Mouse (Mus musculus) embryonic facial prominence, embryonic 11.5 days (tissue): Measurements from ENCODE around the gene Fh1. TPM values are rescaled to one million over a fixed set of nuclear protein-coding genes. Genes with fewer than 3 reads are reported as not detected.

Experiments
- ATAC-seq: fragments of 200-750 bp; cut with Nextera tagmentation; replicated peaks from 2 replicates; pipeline ENCODE4 v1.8.0; 2017; ENCODE audit warnings: low read depth; ENCODE audit not compliant: insufficient number of reproducible peaks, low FRiP score, low TSS enrichment
- DNase-seq: peaks from one replicate; pipeline ENCODE4 v3.0.0-alpha.2; 2015; ENCODE audit warnings: low spot score
- H3K27ac ChIP-seq: fragments of 300-500 bp; sonication (generic); replicated peaks from 2 replicates; pipeline ENCODE4 v1.5.1; 2014; ENCODE audit warnings: mild to moderate bottlenecking, low read depth, low read length, control low read depth
- H3K27me3 ChIP-seq: fragments of 300-500 bp; sonication (generic); 2 replicates; pipeline ENCODE4 v1.6.1; 2014; ENCODE audit warnings: mild to moderate bottlenecking, low read length, moderate library complexity, mixed read lengths; ENCODE audit not compliant: control insufficient read depth, insufficient read depth
- H3K36me3 ChIP-seq: fragments of 300-500 bp; sonication (generic); replicated peaks from 2 replicates; pipeline ENCODE4 v1.6.1; 2014; ENCODE audit warnings: low read depth, mild to moderate bottlenecking, low read length, moderate library complexity, mixed read lengths; ENCODE audit not compliant: control insufficient read depth, insufficient read depth
- H3K4me1 ChIP-seq: fragments of 300-500 bp; sonication (generic); 2 replicates; pipeline ENCODE4 v1.6.1; 2014; ENCODE audit warnings: low read length, mixed read lengths; ENCODE audit not compliant: control insufficient read depth, insufficient read depth
- H3K4me2 ChIP-seq: fragments of 300-500 bp; sonication (generic); 2 replicates; pipeline ENCODE4 v1.6.1; 2014; ENCODE audit warnings: low read depth, mild to moderate bottlenecking, control low read depth, low read length, moderate library complexity
- H3K4me3 ChIP-seq: fragments of 300-500 bp; sonication (generic); 2 replicates; pipeline ENCODE4 v1.5.1; 2014; ENCODE audit warnings: low read depth, low read length, control low read depth
- H3K9ac ChIP-seq: fragments of 300-500 bp; sonication (generic); replicated peaks from 2 replicates; pipeline ENCODE4 v1.6.1; 2014; ENCODE audit warnings: mild to moderate bottlenecking, control low read depth, low read length
- H3K9me3 ChIP-seq: fragments of 300-500 bp; sonication (generic); replicated peaks from 2 replicates; pipeline ENCODE4 v1.6.1; 2016; ENCODE audit warnings: mild to moderate bottlenecking, low read length, inconsistent platforms, mixed read lengths; ENCODE audit not compliant: control insufficient read depth
- WGBS: fragments of 180-500 bp; shearing (Covaris S2); extraction: QIAGEN DNeasy Blood & Tissue Kit; methylation state at CpG from one replicate; pipeline ENCODE4 v1.1.7; 2014; 5-methylcytosine and 5-hydroxymethylcytosine counted together
- polyA plus RNA-seq: library from polyadenylated mRNA; unstranded; fragments of >200 nt; fragmentation: Nextera tagmentation; extraction: Ambion mirVana; gene quantifications from 2 replicates; pipeline ENCODE4 v1.2.1, GENCODE M21; 2014

Fh1 gene
- polyA plus RNA-seq, result 106 and 113 TPM in 2 replicates

DNA sequence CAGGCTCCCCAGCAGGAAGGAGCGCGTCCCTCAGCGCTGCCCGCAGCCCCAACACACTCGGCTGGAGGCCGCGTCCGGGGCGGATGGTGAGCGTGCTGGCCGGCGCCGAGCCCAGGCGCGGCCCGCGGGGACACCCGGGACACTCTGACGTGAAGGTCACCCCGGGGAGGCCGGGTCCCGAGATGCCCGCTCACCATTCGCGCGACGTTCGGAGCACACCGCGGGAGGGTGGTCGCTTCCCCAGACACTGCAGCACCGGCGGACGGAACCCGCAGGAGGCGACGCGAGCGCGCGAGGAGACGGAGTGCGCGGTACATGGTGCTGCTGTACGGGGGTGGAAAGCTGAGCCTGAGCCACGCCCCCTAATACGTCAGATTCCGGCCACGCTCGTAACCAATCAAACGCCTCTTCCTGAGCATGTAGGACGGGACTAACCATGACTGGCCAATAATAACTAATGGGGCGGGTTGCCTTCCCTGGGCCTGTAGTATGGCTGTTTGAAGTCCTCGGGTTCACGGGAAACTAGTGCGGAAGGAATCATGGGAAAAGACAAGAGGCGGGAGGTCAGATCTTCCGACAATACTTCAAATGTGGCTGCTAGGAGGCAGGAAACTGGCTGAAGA is at the start of gene Fh1:
Gene Fh1, minus strand, starts transcription at position 379 of the 623 bp plus-strand sequence.
- Histone ChIP-seq H3K9ac (peak within 1 kb of the TSS; percentile 93), H3K4me3 (peak within 1 kb of the TSS; percentile 76), H3K9me3 (no peaks in the 10 kb centered on the region), H3K4me1 (no peaks in the 10 kb centered on the region), H3K36me3 (no peaks in the 10 kb centered on the region), H3K27ac (peak within 1 kb of the TSS; percentile 79), H3K27me3 (no peaks in the 10 kb centered on the region), H3K4me2 (peak within 1 kb of the TSS; percentile 74)
- WGBS, result under 1% methylated on average over 58 of the region's 58 CpGs
- DNase-seq (peak; percentile 97), ATAC-seq (peak; percentile 100)

DNA sequence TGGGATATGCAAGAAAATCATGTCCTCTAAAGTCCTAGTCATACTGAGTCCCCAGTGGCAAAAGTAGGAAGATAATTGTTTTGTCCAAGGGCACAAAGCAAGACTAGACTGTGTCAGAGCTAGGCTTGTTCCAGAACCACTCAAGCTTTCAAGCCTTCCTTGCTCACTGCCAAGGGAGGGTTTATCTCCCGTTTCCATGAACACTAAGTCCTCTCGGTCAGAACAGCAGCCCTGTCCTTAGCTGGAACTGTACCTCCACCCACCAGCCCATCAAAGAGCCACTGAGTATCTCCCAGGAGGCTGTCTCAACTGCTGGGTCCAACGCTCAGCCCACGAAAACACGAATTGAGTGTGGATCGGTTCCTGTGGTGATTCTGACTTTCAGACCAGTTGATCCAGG is 49.7 kb upstream of the Fh1 start:
- no peaks in the 10 kb centered on the region for H3K9me3 ChIP-seq
- no peak overlapping the region for H3K27ac ChIP-seq
- DNase-seq, result no peak
- no peaks in the 10 kb centered on the region for H3K36me3 ChIP-seq
- WGBS, result 91% methylated on average over 6 of the region's 6 CpGs
- no peak overlapping the region for H3K9ac ChIP-seq
- no peak for ATAC-seq
- H3K4me2 ChIP-seq, result no peak overlapping the region
- no peaks in the 10 kb centered on the region for H3K27me3 ChIP-seq
- H3K4me1 ChIP-seq, result no peaks in the 10 kb centered on the region
- H3K4me3 ChIP-seq, result no peak overlapping the region

DNA sequence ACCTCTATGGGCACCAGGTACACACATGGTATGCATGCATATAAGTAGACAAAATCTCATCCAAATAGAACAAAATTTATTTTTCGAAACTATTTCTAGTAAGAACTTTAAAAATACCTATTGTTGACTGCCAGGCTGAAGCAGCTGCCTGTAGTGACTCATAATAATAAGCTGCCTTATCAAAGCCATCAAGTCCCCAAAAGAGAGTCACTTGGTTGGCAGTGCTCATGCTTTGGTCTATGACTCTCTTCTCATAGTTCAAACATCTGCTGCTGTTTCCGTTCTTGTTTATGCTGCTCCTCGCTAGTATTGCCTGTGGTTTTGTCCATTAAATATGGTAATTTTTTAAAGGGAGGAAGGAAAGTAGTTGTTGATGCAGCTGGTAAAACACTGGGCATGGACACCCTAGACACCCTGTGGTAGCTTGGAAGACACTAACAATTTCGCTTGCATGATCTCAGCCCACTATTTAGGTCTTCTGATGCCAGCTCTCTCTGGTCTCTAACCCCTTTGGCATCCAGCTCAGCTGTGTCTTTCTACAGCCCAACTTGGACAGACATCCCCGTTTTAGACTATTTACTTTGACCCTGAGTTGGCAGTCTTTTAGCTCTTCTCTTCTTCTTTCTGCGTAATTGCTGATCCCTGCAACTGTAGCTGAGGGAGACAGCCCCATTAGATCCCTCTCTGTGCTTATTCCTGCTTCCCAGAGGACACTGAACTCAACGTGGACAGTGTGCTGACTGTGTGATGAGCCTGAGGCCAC is 48.3 kb upstream of the Fh1 start:
- 85% methylated on average over 7 of the region's 7 CpGs for WGBS
- ATAC-seq (no peak), DNase-seq (no peak)

DNA sequence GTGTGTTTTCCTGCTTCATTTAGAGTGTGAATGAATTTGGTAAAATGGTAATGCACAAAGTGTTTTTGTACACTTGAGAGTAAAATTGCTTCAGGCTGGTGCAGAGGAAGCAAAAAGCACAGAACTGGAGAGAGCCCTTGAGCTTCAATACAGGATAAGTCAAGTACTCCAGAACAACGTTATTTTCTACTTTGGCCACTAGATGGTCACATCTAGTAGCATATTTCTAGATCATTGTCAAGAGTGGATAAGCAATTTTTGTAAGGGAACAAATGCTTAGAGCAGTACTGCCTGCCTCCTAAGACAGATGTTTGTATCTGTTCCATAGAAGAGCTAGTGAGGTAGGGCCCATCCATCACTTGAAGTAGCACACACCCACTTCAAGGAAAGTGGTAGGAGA is 46.2 kb upstream of the Fh1 start:
- Histone ChIP-seq H3K27me3 (no peaks in the 10 kb centered on the region), H3K9ac (no peak overlapping the region), H3K9me3 (no peaks in the 10 kb centered on the region), H3K36me3 (no peaks in the 10 kb centered on the region), H3K4me2 (no peak overlapping the region), H3K27ac (no peak overlapping the region), H3K4me1 (no peaks in the 10 kb centered on the region), H3K4me3 (no peak overlapping the region)
- no peak for DNase-seq
- no peak for ATAC-seq
- WGBS, result 35% methylated on average over 1 of the region's 1 CpGs

More for the DNA sequence above, 48.3 kb upstream of the Fh1 start:
- no peaks in the 10 kb centered on the region for H3K9me3 ChIP-seq
- H3K36me3 ChIP-seq, result no peaks in the 10 kb centered on the region
- no peaks in the 10 kb centered on the region for H3K27me3 ChIP-seq
- no peak overlapping the region for H3K9ac ChIP-seq
- no peak overlapping the region for H3K4me2 ChIP-seq
- H3K27ac ChIP-seq, result no peak overlapping the region
- H3K4me1 ChIP-seq, result no peaks in the 10 kb centered on the region
- H3K4me3 ChIP-seq, result no peak overlapping the region

DNA sequence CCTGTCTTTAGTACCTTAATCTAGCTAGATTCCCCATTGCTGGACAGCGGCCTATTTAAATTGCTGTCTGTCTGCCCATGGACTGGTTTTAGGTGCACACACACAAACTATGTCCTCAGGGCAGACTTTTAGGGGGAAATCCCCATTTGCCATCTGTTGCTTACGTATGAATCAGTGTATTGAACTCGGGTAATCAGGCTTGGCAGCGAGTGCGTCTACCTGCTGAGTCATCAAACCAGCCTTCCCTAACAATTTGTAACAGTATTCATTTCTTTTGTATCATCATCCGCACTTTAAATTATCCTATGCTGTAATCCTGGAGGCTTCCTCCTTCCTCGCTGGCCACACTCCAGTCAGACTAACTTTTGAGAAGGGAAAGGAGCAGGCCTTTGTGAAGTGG is 44.6 kb upstream of the Fh1 start:
- no peaks in the 10 kb centered on the region for H3K9me3 ChIP-seq
- no peak overlapping the region for H3K4me3 ChIP-seq
- H3K4me1 ChIP-seq, result no peaks in the 10 kb centered on the region
- ATAC-seq (no peak), DNase-seq (no peak)
- no peak overlapping the region for H3K9ac ChIP-seq
- no peaks in the 10 kb centered on the region for H3K36me3 ChIP-seq
- H3K4me2 ChIP-seq, result no peak overlapping the region
- no peaks in the 10 kb centered on the region for H3K27me3 ChIP-seq
- 77% methylated on average over 7 of the region's 7 CpGs for WGBS
- H3K27ac ChIP-seq, result no peak overlapping the region

DNA sequence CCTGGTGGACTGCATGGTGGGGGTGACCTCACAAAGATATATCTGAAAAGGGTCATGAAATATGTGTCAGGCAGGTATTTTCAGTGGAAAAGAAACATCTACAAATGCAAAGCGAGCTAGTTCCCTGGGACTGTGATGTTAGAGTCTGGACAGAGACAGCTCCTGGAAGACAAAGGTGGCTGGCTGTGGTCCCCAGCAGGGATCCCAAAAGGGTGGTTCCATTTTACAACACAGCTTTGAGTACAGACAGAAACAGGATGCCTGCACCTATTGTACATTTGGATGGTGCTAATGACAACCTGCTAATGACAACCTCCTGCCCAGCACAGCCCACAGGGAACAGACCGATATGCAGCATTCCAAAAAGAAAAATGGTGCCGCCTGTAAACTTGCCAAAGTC is 44.0 kb upstream of the Fh1 start:
- Histone ChIP-seq H3K4me3 (no peak overlapping the region), H3K27ac (no peak overlapping the region), H3K9me3 (no peaks in the 10 kb centered on the region), H3K36me3 (no peaks in the 10 kb centered on the region), H3K4me2 (no peak overlapping the region), H3K27me3 (no peaks in the 10 kb centered on the region), H3K9ac (no peak overlapping the region), H3K4me1 (no peaks in the 10 kb centered on the region)
- DNase-seq (no peak), ATAC-seq (no peak)
- 91% methylated on average over 3 of the region's 3 CpGs for WGBS

DNA sequence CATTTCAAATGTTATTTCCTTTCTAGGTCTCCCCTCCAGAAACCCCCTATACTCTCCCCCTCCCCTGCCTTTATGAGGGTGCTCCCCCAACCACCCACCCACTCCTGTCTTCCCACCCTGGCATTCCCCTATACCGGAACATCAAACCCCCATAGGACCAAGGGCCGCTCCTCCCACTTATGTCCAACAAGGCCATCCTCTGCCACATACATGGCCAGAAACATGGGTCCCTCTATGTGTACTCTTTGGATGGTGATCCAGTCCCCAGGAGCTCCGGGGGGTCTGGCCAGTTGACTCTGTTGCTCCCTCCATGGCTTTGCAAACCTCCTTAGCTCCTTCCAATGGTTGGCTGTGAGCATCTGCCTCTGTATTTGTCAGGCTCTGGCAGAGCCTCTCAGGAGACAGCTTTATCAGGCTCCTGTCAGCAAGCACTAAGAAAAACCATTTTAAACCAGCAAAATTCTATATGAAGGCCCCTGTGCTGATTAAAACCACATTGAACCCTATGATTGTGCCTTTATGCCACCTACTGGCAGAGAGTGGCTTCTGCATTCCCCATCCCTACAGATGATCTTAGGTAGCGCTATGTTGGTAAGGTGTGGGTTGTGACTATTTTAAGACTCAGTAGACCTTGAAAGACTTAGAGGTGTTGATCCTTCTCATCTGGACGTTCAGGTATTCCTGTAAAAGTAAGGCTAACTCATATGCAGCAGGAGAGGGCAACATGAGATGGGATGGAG is 43.4 kb upstream of the Fh1 start:
- 72% methylated on average over 5 of the region's 5 CpGs for WGBS
- no peaks in the 10 kb centered on the region for H3K27me3 ChIP-seq
- no peaks in the 10 kb centered on the region for H3K36me3 ChIP-seq
- H3K4me1 ChIP-seq, result no peaks in the 10 kb centered on the region
- DNase-seq, result peak; percentile 76
- ATAC-seq, result peak; percentile 53
- no peak overlapping the region for H3K4me2 ChIP-seq
- H3K9me3 ChIP-seq, result no peaks in the 10 kb centered on the region
- no peak overlapping the region for H3K9ac ChIP-seq
- no peak overlapping the region for H3K4me3 ChIP-seq
- H3K27ac ChIP-seq, result no peak overlapping the region

DNA sequence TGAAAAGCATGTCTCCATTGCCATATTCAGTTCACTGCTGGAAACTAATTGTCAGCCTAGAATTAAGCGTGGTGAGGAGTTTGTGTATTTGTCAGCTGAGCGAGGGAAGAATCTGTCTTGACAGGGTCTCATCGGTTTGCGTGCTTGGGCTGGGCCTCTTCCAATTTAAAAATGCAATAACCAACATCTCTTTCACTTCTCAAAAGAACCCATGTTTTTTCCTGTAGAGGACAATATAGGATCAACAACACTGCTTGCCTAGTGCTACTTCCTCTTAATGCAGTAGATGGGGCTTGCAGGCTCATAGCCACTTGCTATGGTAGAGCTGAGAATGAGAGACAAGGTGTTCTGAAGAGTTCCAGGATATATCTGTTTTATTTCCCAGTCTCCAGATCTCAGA is 34.5 kb upstream of the Fh1 start:
- DNase-seq (no peak), ATAC-seq (no peak)
- H3K4me1 ChIP-seq, result no peaks in the 10 kb centered on the region
- H3K4me2 ChIP-seq, result no peak overlapping the region
- no peak overlapping the region for H3K4me3 ChIP-seq
- H3K9ac ChIP-seq, result no peak overlapping the region
- H3K27ac ChIP-seq, result no peak overlapping the region
- H3K27me3 ChIP-seq, result no peaks in the 10 kb centered on the region
- no peaks in the 10 kb centered on the region for H3K36me3 ChIP-seq
- WGBS, result 97% methylated on average over 4 of the region's 4 CpGs
- H3K9me3 ChIP-seq, result no peaks in the 10 kb centered on the region
